Mouse (Mus musculus) naive thymus-derived CD4-positive, alpha-beta T cell, adult 5 months (primary cell): ENCODE measurements around the gene Tspan1. TPM values are rescaled to one million over a fixed set of nuclear protein-coding genes. Genes with fewer than 3 reads are reported as not detected.

Source experiments
- polyA plus RNA-seq: library from polyadenylated mRNA; unstranded; fragments of 100-300 nt; shearing (Covaris generic); gene quantifications from one replicate; pipeline ENCODE4 v1.2.1, GENCODE M21; 2017

Gene Tspan1
- polyA plus RNA-seq: not detected

DNA sequence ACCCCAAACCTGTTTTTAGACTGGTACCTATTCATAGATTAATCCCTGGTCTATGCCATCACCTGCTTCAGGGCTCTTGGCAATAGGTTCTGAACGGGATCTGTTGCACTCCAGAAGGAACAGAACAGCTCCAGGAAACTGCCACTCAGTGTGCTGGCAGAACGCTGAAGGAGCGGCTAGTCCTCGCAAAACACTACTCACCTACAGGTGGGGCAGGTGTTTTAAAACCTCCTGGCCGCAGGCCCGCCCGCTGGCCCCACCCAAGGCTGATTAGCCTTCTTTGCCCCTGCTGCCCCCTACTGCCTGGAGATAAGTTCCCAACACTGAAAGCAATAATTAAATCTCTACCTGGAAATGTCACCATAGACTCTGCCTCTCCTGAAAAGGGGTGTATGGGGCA, at the start of gene Tspan1:
Gene Tspan1 (minus strand): TSS at position 198 of the 400 bp plus-strand sequence.

DNA sequence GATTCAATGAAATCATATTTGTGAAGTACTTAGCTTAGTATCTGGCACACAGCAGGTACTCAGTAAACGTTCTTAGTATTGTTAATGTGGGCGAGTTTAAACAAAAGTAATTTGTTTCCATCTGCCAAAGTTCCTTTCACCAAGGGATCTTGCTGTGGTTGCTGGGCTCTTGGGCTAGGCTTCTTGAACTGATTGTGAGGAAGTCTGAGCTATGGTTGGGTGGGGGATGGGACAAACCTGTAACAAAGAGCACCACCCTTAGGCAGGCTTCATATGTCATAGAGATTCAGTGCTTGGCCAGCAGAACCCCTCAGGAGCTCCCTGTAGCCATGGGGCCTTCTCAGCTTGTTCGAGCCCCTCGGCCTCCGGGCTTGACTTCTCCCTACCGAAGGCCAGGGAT, 5.7 kb upstream of the Tspan1 start, which contains the start of the genes 1700042G07Rik and Gm49337:
Gene 1700042G07Rik (plus strand): TSS at position 301 of the 400 bp plus-strand sequence.
Gene Gm49337 (plus strand): TSS at position 313 of the 400 bp plus-strand sequence.

DNA sequence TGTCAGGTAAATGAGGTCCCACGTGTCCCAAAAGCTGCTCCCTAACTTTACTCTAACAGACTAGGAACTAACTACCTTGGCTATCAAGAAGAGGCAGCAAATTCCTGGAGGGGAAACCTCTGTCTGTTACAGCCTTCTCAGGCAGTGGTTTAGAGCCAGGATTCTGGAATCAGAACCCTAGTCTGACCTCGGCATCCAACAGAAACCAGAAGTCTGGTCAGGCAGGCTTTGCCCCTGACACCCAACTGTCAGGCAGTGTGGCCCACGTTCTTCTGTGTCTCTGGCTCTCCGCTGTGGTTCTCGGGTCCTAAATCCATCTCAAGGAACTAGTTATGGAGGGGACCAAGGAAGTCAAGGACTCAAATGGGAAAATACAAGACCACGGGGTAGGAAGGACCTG, 16.2 kb downstream of the Tspan1 start, which contains the start of gene Lurap1:
Gene Lurap1 (minus strand): TSS at position 101 of the 400 bp plus-strand sequence.

DNA sequence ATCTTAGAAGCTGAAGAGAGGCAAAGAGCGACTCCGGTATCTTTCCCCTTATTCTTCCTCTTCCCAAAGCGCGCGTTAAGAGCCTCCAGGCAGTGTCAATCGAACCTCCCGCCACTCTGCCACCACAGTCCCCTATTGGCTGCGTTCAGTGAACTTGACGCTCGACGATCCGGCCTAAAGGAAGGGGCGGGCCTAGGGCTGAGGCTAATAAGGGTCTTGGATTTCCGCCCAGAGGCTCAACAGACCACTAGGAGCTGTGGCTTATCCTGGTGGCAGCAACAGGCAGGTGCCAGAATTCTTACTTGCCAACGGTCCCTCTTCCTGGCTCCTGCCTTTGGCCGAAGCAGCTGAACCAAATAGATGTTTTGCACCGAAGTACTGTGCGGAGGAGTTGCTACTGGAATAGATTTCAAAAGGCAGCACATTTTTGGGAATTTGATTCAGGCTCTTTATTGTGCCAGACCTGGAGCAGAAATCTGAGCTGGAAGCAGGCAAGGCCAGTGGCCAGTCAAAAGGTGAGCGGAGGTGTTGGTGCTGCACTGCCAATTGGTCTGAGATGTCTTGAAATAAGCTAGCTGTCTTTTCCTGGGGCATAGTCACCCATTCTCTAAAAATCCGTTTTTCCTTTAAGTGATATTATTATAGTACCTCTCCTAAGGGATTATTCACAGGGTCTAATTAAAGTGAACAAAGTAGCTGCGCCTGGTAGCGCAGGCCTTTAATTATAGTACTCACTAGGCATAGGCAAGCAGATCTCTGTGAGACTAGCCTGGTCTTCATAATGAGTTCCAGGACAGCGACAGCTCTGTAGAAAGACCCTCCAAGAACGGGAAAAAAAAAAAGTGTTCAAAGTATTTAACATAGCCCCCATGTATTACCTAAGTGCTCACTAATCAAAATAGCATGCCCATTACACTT, 43.5 kb downstream of the Tspan1 start, which contains the start of the genes Rad54l and Pomgnt1:
Gene Rad54l (minus strand): TSS at position 89 of the 918 bp plus-strand sequence.
Gene Pomgnt1 (plus strand): TSS at position 239 of the 918 bp plus-strand sequence.

Other genes with a start within 250 kb of the Tspan1 start
- gene Dmbx1, start 227.7 kb downstream of the Tspan1 start, polyA plus RNA-seq: not detected
- gene Faah, start 149.7 kb downstream of the Tspan1 start, polyA plus RNA-seq: 192 TPM
- 53.4 TPM for gene Nsun4, start 113.7 kb downstream of the Tspan1 start, polyA plus RNA-seq
- gene Uqcrh, start 92.5 kb downstream of the Tspan1 start, polyA plus RNA-seq: 472 TPM
- 42.7 TPM for gene Lrrc41, start 92.3 kb downstream of the Tspan1 start, polyA plus RNA-seq
- gene Rad54l, start 43.9 kb downstream of the Tspan1 start, polyA plus RNA-seq: 0.97 TPM
- 22.9 TPM for gene Pomgnt1, start 43.8 kb downstream of the Tspan1 start, polyA plus RNA-seq
- not detected for gene Lurap1, start 16.3 kb downstream of the Tspan1 start, polyA plus RNA-seq
- not detected for gene 1700042G07Rik, start 5.8 kb upstream of the Tspan1 start, polyA plus RNA-seq
- gene Gm49337, start 5.8 kb upstream of the Tspan1 start, polyA plus RNA-seq: not detected
- 2.9 TPM for gene Pik3r3, start 54.0 kb upstream of the Tspan1 start, polyA plus RNA-seq